Mouse (Mus musculus) left cerebral cortex, adult 6 months (tissue): Measurements from ENCODE around the gene Bpnt1. TPM values are rescaled to one million over a fixed set of nuclear protein-coding genes. Genes with fewer than 3 reads are reported as not detected.

Source experiments
- long read RNA-seq, 2 experiments: library from polyadenylated mRNA; unstranded; transcript quantifications; one replicate each; pipeline ENCODE4 v2.0.0; 2019 to 2020
- polyA plus RNA-seq: library from polyadenylated mRNA; unstranded; fragments of <200 nt; fragmentation: Nextera tagmentation; gene quantifications from 2 replicates; pipeline ENCODE4 v1.2.3, GENCODE M21; 2021

The Bpnt1 gene
- 37.3 and 39.1 TPM in 2 replicates for polyA plus RNA-seq
- long read RNA-seq, experiment 1, transcript Bpnt1-205 (10 exons, 1,226 nt), result major isoform, 105 of 228 reads
- long read RNA-seq, experiment 1, transcript Bpnt1-202 (8 exons, 1,046 nt), result minor isoform, 8 of 228 reads
- long read RNA-seq, experiment 1, transcript Bpnt1-201 (9 exons, 2,200 nt), result minor isoform, 80 of 228 reads
- long read RNA-seq, experiment 1, partial matches to known transcripts, result 13 of 228 reads
- long read RNA-seq, experiment 1, other reads (novel, unspliced or antisense), result 22 of 228 reads
- long read RNA-seq, experiment 2, transcript Bpnt1-205 (10 exons, 1,226 nt), result major isoform, 27 of 59 reads
- long read RNA-seq, experiment 2, transcript Bpnt1-202 (8 exons, 1,046 nt), result minor isoform, 6 of 59 reads
- long read RNA-seq, experiment 2, transcript Bpnt1-201 (9 exons, 2,200 nt), result minor isoform, 11 of 59 reads
- long read RNA-seq, experiment 2, partial matches to known transcripts, result 7 of 59 reads
- long read RNA-seq, experiment 2, other reads (novel, unspliced or antisense), result 8 of 59 reads

GRCm38 (mm10) chr1:185331983-185332430 is at the start of gene Bpnt1:
Gene Bpnt1, plus strand, starts transcription at chr1:185332149.

GRCm38 (mm10) chr1:185328721-185329610 is 3.0 kb upstream of the Bpnt1 start, which contains the start of gene Iars2:
Gene Iars2, minus strand, starts transcription at chr1:185329396.

GRCm38 (mm10) chr1:185362677-185363520 is 30.9 kb downstream of the Bpnt1 start, which contains the start of gene Eprs:
Gene Eprs, plus strand, starts transcription at chr1:185363044.

Other genes with a start within 250 kb of the Bpnt1 start
- 15.0 and 16.2 TPM in 2 replicates for gene Rab3gap2, start 128.0 kb upstream of the Bpnt1 start, polyA plus RNA-seq
- gene Iars2, start 2.8 kb upstream of the Bpnt1 start, polyA plus RNA-seq, result 11.4 and 14.3 TPM in 2 replicates
- 32.4 and 68.2 TPM in 2 replicates for gene Eprs, start 30.9 kb downstream of the Bpnt1 start, polyA plus RNA-seq
- gene Slc30a10, start 122.7 kb downstream of the Bpnt1 start, polyA plus RNA-seq, result 3.5 and 4.1 TPM in 2 replicates